Mouse (Mus musculus): ENCODE measurements around the gene Vegfc.

The Vegfc gene

GRCm38 (mm10) chr8:54077271-54078120 is at the start of gene Vegfc:
Vegfc (plus strand) TSS chr8:54077606.
- DNase-seq (ENCODE audit: low spot score): peak; percentile 1

- DNase-seq (ENCODE audit: low spot score): no peak
These were observed 42.8 kb upstream of the Vegfc start for GRCm38 (mm10) chr8:54034584-54034983.

- no peak for DNase-seq (ENCODE audit: low spot score)
These were observed 34.8 kb upstream of the Vegfc start for GRCm38 (mm10) chr8:54042601-54043000.

DNA sequence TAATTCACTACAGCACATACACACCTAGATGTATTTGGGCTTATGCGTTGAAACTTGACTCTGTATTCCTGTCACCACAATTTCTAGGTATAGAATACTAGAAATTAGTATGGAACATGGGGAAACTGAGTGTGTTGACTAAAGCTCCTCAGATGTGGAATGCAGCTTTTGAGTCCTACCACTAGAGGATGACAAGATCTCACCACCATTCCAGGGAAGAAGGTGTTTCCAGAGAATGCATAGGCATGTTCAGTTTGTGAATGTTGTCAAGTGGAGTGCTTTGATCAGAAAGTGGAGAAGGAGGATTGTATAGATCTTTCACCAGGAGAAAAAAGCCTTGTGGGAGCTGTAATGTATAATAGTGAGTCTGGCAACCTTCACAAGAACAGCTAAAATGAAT is 33.9 kb upstream of the Vegfc start:
- no peak for DNase-seq (ENCODE audit: low spot score)

- DNase-seq (ENCODE audit: low spot score): no peak
These were observed 24.2 kb upstream of the Vegfc start for GRCm38 (mm10) chr8:54053210-54053609.

DNA sequence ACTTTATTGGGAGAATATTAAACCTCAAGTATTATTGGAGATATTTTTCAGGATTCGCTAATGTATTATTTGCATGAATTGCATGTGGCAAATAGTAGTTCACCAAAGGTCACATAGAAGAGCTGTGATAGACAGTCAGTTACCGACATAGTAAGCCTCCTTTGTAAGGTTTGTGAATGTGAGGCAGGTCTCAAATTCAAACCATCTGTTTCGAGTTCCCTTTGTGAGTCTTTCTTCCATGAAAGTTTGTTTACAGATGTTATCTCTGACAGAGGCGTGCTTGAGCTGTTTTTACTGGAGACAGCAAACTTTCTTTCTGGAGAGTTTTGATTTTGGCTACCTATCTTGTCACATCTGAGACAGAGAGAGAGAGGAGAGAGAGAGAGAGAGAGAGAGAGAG is 11.9 kb upstream of the Vegfc start:
- no peak for DNase-seq (ENCODE audit: low spot score)

DNA sequence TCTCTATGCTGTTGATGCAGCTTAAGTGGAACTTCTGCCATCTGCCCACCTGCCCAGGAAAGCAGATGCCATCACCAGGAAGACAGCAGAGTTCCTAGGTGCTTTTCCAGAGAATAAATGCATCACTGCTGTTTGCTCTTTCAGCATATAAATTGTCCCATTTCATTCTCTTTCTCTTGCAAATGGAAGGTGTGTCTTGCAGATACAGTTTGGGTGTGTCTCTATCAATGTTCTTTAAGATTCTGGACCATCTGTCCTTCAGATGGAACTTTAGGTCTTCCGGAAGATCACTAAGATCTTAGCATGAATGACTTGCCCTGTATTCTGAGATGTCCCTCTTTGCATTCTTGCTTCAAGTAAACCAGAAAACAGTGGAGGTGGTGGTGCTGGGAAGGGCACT is 1.1 kb upstream of the Vegfc start:
- DNase-seq (ENCODE audit: low spot score): no peak

- peak; percentile 29 for DNase-seq (ENCODE audit: low spot score)
These were observed 575 bp upstream of the Vegfc start for GRCm38 (mm10) chr8:54076791-54077270.

- DNase-seq (ENCODE audit: low spot score): no peak
These were observed 675 bp downstream of the Vegfc start for GRCm38 (mm10) chr8:54078121-54078440.

GRCm38 (mm10) chr8:54079001-54079400 is 1.6 kb downstream of the Vegfc start:
- DNase-seq (ENCODE audit: low spot score): no peak

GRCm38 (mm10) chr8:54079601-54080000 is 2.2 kb downstream of the Vegfc start:
- no peak for DNase-seq (ENCODE audit: low spot score)

GRCm38 (mm10) chr8:54085896-54086295 is 8.5 kb downstream of the Vegfc start:
- no peak for DNase-seq (ENCODE audit: low spot score)

DNA sequence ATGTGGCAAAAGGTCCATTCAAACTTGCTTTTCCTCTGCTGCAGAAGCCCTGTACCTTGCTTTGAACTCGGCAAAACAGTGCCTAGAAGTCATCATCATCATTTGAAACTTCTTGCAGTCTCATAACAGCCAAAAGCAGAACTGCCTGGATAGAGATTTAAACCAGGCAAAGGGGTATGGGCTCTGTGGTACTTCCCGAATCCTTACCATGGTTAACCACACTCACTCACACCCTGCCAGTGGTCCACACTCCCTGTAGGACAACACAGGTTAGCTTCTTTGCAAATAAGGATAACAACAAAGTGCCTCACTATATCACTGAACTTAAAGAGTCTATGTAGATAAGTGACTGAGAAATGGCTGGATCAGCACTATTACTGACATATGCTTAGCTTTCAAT is 9.7 kb downstream of the Vegfc start:
- no peak for DNase-seq (ENCODE audit: low spot score)

- no peak for DNase-seq (ENCODE audit: low spot score)
These were observed 11.8 kb downstream of the Vegfc start for GRCm38 (mm10) chr8:54089204-54089603.

- DNase-seq (ENCODE audit: low spot score): no peak
These were observed 12.5 kb downstream of the Vegfc start for GRCm38 (mm10) chr8:54089901-54090300.

- no peak for DNase-seq (ENCODE audit: low spot score)
These were observed 22.7 kb downstream of the Vegfc start for GRCm38 (mm10) chr8:54100058-54100457.

- no peak for DNase-seq (ENCODE audit: low spot score)
These were observed 37.2 kb downstream of the Vegfc start for GRCm38 (mm10) chr8:54114581-54114980.

- no peak for DNase-seq (ENCODE audit: low spot score)
These were observed 42.7 kb downstream of the Vegfc start for GRCm38 (mm10) chr8:54120115-54120514.

DNA sequence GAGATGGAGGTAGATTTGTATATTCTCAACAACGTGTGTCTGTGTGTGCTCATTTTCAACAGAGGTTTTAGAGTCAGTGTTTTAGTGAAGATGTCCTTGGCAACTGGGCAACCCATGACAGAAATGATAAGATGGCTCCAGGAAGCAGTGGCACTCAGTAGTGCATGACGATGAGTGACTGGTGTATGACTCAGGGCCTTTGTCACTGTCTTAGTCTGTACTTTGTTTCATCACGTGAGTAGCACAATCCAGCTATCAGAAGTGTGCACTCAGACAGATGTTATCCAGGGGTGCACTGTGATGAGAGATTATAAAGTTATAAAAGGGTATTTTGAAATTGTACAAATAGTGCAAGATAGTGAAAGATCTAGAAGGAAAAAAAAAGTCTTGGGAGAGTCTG is 44.5 kb downstream of the Vegfc start:
- DNase-seq (ENCODE audit: low spot score): no peak

DNA sequence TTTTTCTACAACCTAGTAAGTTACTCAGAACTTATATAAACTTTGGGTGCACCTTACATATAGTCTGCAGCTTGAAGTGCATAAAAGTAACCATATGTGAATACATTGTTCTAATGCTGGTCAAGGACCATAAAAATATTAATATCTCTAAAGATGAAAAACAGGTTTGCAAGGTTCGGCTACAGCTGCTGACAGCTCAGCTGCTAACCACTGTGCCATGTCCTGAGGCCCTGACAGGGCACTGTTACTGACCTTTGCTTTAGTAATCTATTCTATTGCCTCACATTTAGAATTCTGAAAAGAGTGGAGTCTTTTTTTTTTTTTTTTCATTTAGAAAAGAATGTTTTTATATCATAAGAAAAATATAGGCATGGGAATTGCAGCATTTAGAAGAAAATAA is 44.9 kb downstream of the Vegfc start:
- no peak for DNase-seq (ENCODE audit: low spot score)

DNA sequence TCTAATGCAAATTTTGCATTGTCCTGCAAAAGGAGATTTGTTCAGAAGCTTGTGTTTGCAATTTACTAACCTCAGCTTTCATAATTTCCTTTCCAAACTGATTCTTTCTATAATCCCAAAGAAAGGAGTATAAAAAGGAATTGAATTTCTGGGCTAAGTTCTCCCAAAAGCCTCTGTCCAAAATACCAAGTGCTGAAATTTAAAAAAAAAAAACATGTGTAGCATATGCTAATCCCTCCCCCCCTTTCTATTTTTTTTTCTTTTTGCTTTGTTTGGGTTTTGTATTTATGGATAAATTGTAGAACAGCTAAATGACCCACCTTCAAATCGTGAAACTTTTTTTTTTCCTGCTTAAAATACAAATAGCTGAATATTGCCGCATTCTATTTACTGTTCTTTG is 53.2 kb downstream of the Vegfc start:
- no peak for DNase-seq (ENCODE audit: low spot score)

DNA sequence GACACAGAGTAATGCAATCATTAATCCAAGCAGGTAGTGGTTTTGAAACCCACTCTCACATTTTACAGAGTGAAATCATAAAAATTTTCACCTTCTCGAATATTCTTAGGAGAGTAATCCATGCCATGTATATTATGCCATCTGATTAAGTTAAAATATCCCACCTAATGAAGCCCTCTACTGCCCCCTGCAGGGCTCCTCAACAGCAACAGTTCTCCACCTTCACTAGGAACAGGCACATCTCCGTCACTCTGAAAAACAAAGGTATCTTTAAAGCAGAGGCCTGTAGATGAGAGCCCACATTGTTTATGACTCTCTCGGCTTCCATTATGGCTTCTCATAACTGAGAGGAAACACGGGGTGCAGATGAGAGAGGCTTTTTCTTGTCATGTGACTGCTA is 75.8 kb downstream of the Vegfc start:
- DNase-seq (ENCODE audit: low spot score): no peak

DNA sequence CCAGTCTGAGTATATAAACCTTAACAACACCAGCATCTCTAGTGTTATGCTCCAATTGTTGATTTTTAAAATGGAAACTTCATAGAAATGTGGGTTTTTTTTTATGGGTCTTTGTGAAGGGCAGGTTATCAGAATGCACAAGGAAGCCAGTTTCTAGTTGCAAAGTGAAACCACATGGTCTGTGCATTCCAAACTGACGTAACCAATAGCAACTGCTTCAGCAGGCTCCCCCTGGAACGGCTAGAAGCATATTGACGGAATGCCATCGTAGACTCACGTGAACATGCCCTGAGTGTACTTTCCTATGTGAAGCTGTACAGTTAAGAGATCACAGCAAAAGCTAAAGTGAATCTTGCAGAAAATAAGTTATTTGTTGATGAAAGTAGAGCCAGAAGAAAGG is 86.1 kb downstream of the Vegfc start:
- no peak for DNase-seq (ENCODE audit: low spot score)

GRCm38 (mm10) chr8:54185336-54185735 is 107.9 kb downstream of the Vegfc start:
- no peak for DNase-seq (ENCODE audit: low spot score)
